Mouse (Mus musculus): ENCODE measurements around the gene Gpr161. TPM values are rescaled to one million over a fixed set of nuclear protein-coding genes. Genes with fewer than 3 reads are reported as not detected.

The Gpr161 gene
- polyA plus RNA-seq (2016; fragmentation: Nextera tagmentation; extraction: Ambion mirVana), result 2.2 and 2.3 TPM in 2 replicates

GRCm38 (mm10) chr1:165295489-165295888 is at the start of gene Gpr161:
Gene Gpr161 (plus strand): TSS chr1:165295789.
- Histone ChIP-seq H3K4me3 (replicated peaks) (no peak within 1 kb of the TSS), H3K27me3 (no peaks in the 10 kb centered on the region), H3K9ac (replicated peaks) (no peak within 1 kb of the TSS), H3K27ac (no peak within 1 kb of the TSS), H3K9me3 (no peaks in the 10 kb centered on the region), H3K4me2 (no peak within 1 kb of the TSS), H3K36me3 (peaks cover 37% of the 10 kb centered on the region; the same call in 1 of the 2 replicates), H3K4me1 (replicated peaks) (no peaks in the 10 kb centered on the region)
- WGBS, result 85% methylated on average over 1 of the region's 1 CpGs
- no peak for ATAC-seq (ENCODE audit: insufficient number of reproducible peaks, insufficient read depth, low FRiP score, low TSS enrichment, low read depth)

GRCm38 (mm10) chr1:165246587-165246986 is 49.0 kb upstream of the Gpr161 start:
- ATAC-seq (ENCODE audit: insufficient number of reproducible peaks, insufficient read depth, low FRiP score, low TSS enrichment, low read depth), result no peak
- WGBS, result 82% methylated on average over 5 of the region's 5 CpGs

GRCm38 (mm10) chr1:165247085-165247484 is 48.5 kb upstream of the Gpr161 start:
- H3K27ac ChIP-seq, result no peak overlapping the region
- no peaks in the 10 kb centered on the region for H3K36me3 ChIP-seq
- H3K9me3 ChIP-seq, result no peaks in the 10 kb centered on the region
- 50% methylated on average over 5 of the region's 5 CpGs for WGBS
- H3K9ac ChIP-seq (replicated peaks), result no peak overlapping the region
- H3K4me1 ChIP-seq (replicated peaks), result no peaks in the 10 kb centered on the region
- no peak overlapping the region for H3K4me2 ChIP-seq
- ATAC-seq (ENCODE audit: insufficient number of reproducible peaks, insufficient read depth, low FRiP score, low TSS enrichment, low read depth), result no peak
- H3K4me3 ChIP-seq (replicated peaks), result no peak overlapping the region
- no peaks in the 10 kb centered on the region for H3K27me3 ChIP-seq

More at GRCm38 (mm10) chr1:165246587-165246986, 49.0 kb upstream of the Gpr161 start:
- no peak overlapping the region for H3K9ac ChIP-seq (replicated peaks)
- H3K9me3 ChIP-seq, result no peaks in the 10 kb centered on the region
- no peak overlapping the region for H3K27ac ChIP-seq
- H3K4me2 ChIP-seq, result no peak overlapping the region
- no peaks in the 10 kb centered on the region for H3K4me1 ChIP-seq (replicated peaks)
- H3K36me3 ChIP-seq, result no peaks in the 10 kb centered on the region
- no peak overlapping the region for H3K4me3 ChIP-seq (replicated peaks)
- H3K27me3 ChIP-seq, result no peaks in the 10 kb centered on the region

GRCm38 (mm10) chr1:165247788-165248187 is 47.8 kb upstream of the Gpr161 start:
- no peak overlapping the region for H3K4me3 ChIP-seq (replicated peaks)
- H3K36me3 ChIP-seq, result no peaks in the 10 kb centered on the region
- no peak overlapping the region for H3K9ac ChIP-seq (replicated peaks)
- ATAC-seq (ENCODE audit: insufficient number of reproducible peaks, insufficient read depth, low FRiP score, low TSS enrichment, low read depth), result no peak
- no peak overlapping the region for H3K27ac ChIP-seq
- WGBS, result 88% methylated on average over 3 of the region's 3 CpGs
- H3K27me3 ChIP-seq, result no peaks in the 10 kb centered on the region
- H3K4me1 ChIP-seq (replicated peaks), result no peaks in the 10 kb centered on the region
- no peak overlapping the region for H3K4me2 ChIP-seq
- no peaks in the 10 kb centered on the region for H3K9me3 ChIP-seq

DNA sequence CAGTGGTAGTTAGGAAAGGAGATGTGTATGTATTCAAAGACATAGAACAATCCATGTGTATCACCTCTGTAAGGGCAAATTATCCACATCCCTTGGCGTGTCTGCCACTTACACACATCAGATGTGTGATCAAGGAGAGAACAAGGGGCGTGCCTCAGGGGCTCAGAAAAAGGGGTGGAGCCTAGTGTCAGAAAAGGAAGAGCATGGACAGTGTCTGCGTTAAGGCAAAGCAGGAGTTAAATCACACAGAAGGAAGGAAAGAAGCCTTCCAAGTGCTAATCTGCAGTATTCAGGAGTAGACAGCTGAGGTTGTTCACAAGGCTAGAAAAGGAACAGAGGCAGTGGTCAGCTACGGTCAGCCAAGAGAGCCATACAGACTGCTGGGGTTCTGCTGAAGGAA is 46.7 kb upstream of the Gpr161 start:
- 65% methylated on average over 4 of the region's 4 CpGs for WGBS

DNA sequence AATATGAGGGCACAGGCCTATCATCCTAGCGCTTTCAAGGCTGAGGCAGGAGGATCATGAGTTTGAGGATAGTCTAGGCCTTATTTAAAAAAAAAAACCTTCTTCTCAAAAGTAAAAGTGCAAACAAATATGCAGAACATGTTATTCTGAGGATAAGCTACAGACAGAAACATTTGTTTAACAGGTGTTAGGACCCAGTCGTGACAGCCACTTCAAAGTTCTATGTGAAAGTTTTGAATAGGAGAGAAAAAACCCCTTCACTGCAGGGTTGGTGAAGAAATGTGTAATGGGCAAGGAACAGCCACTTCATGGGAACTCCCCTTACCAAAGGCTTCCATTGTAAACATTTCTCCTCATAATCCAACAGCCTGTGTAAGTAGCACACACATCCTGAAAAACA is 45.0 kb upstream of the Gpr161 start:
- 83% methylated on average over 2 of the region's 2 CpGs for WGBS
- H3K4me2 ChIP-seq, result no peak overlapping the region
- no peak for ATAC-seq (ENCODE audit: insufficient number of reproducible peaks, insufficient read depth, low FRiP score, low TSS enrichment, low read depth)

More for the DNA sequence above, 46.7 kb upstream of the Gpr161 start:
- H3K36me3 ChIP-seq, result no peaks in the 10 kb centered on the region
- no peaks in the 10 kb centered on the region for H3K9me3 ChIP-seq
- no peak overlapping the region for H3K4me2 ChIP-seq
- H3K4me3 ChIP-seq (replicated peaks), result no peak overlapping the region
- ATAC-seq (ENCODE audit: insufficient number of reproducible peaks, insufficient read depth, low FRiP score, low TSS enrichment, low read depth), result no peak
- no peak overlapping the region for H3K27ac ChIP-seq
- no peaks in the 10 kb centered on the region for H3K4me1 ChIP-seq (replicated peaks)
- no peak overlapping the region for H3K9ac ChIP-seq (replicated peaks)
- H3K27me3 ChIP-seq, result no peaks in the 10 kb centered on the region

DNA sequence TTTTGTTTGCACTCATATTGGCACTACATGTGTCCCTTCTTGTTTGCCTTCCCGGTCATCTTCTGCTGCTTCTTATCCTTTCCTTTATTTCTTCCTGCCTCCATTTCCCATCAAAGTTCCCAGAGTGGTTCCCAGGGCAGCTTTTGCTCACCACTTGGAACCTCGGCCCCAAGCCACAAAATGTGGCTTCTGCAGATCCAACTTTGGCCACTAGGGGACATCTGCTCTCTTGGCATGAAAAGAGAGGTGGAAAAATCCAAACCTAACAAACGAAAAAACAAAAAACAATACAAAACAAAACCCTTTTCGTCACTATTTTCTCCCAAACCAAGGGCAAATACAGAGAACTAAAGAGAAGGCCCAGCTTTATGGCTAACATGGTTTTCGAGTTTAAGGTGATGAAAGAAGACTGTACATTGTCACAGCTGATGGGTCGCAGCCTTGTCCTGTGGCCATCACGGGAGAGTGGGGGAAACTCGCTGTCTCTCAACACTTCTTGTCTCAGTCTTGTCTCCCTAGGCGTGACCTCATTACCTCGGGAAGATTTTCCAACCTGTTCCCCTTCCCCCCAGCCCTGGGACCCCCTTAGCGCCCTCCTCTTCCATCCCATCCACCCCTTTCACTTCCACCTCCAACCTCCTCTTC is 43.4 kb upstream of the Gpr161 start:
- no peaks in the 10 kb centered on the region for H3K36me3 ChIP-seq
- ATAC-seq (ENCODE audit: insufficient number of reproducible peaks, insufficient read depth, low FRiP score, low TSS enrichment, low read depth), result no peak
- WGBS, result 45% methylated on average over 11 of the region's 11 CpGs
- H3K9me3 ChIP-seq, result no peaks in the 10 kb centered on the region
- no peak overlapping the region for H3K9ac ChIP-seq (replicated peaks)
- no peak overlapping the region for H3K4me3 ChIP-seq (replicated peaks)
- no peak overlapping the region for H3K27ac ChIP-seq
- H3K4me1 ChIP-seq (replicated peaks), result no peaks in the 10 kb centered on the region
- no peak overlapping the region for H3K4me2 ChIP-seq
- no peaks in the 10 kb centered on the region for H3K27me3 ChIP-seq

More for the DNA sequence above, 45.0 kb upstream of the Gpr161 start:
- H3K4me3 ChIP-seq (replicated peaks), result no peak overlapping the region
- no peak overlapping the region for H3K9ac ChIP-seq (replicated peaks)
- H3K27ac ChIP-seq, result no peak overlapping the region
- no peaks in the 10 kb centered on the region for H3K4me1 ChIP-seq (replicated peaks)
- no peaks in the 10 kb centered on the region for H3K9me3 ChIP-seq
- no peaks in the 10 kb centered on the region for H3K27me3 ChIP-seq
- H3K36me3 ChIP-seq, result no peaks in the 10 kb centered on the region

DNA sequence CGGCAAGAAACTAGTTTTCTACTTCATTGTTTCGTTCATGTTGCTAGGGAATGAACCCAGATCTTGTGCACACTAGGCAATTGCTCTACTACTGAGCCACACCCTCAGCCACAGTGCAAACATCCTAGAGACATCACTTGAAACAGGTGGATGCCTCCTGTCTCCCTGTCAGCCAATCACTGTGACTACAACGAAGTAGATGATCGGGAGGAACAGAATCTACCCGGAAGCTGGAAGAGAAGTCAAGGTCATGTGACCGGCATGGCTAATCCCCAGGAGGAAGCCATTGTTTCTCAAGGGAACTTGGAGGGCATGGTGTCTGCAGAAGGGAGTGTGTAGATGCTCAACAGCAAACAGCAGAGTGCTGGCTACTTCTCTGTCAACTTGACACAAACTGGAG is 20.6 kb upstream of the Gpr161 start:
- H3K27ac ChIP-seq, result no peak overlapping the region
- H3K27me3 ChIP-seq, result no peaks in the 10 kb centered on the region
- 88% methylated on average over 6 of the region's 6 CpGs for WGBS
- ATAC-seq (ENCODE audit: insufficient number of reproducible peaks, insufficient read depth, low FRiP score, low TSS enrichment, low read depth), result no peak
- no peak overlapping the region for H3K9ac ChIP-seq (replicated peaks)
- no peaks in the 10 kb centered on the region for H3K4me1 ChIP-seq (replicated peaks)
- H3K36me3 ChIP-seq, result no peaks in the 10 kb centered on the region
- H3K4me3 ChIP-seq (replicated peaks), result no peak overlapping the region
- H3K4me2 ChIP-seq, result no peak overlapping the region
- no peaks in the 10 kb centered on the region for H3K9me3 ChIP-seq

- peak overlapping the region; percentile 87 for H3K9ac ChIP-seq (replicated peaks)
- ATAC-seq (ENCODE audit: insufficient number of reproducible peaks, insufficient read depth, low FRiP score, low TSS enrichment, low read depth), result no peak
- no peaks in the 10 kb centered on the region for H3K9me3 ChIP-seq
- no peaks in the 10 kb centered on the region for H3K27me3 ChIP-seq
- 39% methylated on average over 10 of the region's 10 CpGs for WGBS
- H3K4me2 ChIP-seq, result peak overlapping the region; percentile 86
- H3K27ac ChIP-seq, result peak overlapping the region; percentile 95
- peaks cover 38% of the 10 kb centered on the region for H3K4me1 ChIP-seq (replicated peaks)
- no peaks in the 10 kb centered on the region for H3K36me3 ChIP-seq
- peak overlapping the region; percentile 74 for H3K4me3 ChIP-seq (replicated peaks)
Observed at GRCm38 (mm10) chr1:165280741-165281140, 14.8 kb upstream of the Gpr161 start.

DNA sequence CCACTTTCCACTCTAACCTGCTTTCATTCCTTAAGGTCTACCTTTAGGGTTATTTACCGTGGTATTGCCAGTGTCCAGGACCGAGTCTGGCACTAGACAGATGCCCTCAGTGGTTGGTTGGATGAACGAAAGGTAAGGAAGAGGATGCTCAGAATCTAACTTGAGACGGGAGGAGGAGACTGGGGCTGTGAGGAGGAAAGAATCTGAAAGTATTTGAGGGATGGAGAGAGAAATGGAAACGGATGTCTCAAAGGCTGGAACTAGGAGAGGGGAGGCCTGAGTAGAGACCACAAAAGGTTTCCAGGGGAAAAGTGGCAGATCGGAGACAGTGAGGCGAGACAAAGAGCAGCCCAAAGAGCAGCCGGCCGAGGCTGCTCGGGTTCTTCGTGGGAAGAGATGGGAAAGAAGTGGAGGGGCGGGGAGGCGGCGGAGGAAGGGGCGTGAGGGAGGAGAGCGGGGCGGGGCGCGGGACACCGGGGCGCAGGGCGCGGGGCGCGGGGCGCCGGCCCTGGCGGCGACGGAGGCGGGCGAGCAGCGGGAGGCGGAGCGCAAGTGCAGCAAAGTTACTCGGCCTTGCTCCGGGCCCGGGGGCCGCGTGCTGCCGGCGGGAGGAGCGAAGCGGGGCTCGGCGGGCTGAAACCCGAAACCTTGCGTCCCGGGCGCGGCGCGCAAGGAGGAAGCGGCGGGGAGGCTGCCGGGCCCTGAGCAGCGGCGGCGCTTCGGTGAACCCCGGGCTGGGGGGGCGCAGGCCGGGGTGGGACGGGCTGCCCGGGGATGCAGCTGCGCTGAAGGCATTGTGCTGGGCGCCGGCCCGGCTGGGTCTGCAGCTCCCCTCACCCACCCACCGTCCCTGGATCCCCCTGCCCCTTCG is 14.0 kb upstream of the Gpr161 start:
- no peaks in the 10 kb centered on the region for H3K9me3 ChIP-seq
- H3K27me3 ChIP-seq, result no peaks in the 10 kb centered on the region
- H3K4me1 ChIP-seq (replicated peaks), result peaks cover 38% of the 10 kb centered on the region
- WGBS, result under 1% methylated on average over 46 of the region's 71 CpGs
- ATAC-seq (ENCODE audit: insufficient number of reproducible peaks, insufficient read depth, low FRiP score, low TSS enrichment, low read depth), result peak; percentile 89
- peak overlapping the region; percentile 87 for H3K9ac ChIP-seq (replicated peaks)
- peak overlapping the region; percentile 95 for H3K27ac ChIP-seq
- H3K4me3 ChIP-seq (replicated peaks), result peak overlapping the region; percentile 74
- peak overlapping the region; percentile 86 for H3K4me2 ChIP-seq
- H3K36me3 ChIP-seq, result no peaks in the 10 kb centered on the region

DNA sequence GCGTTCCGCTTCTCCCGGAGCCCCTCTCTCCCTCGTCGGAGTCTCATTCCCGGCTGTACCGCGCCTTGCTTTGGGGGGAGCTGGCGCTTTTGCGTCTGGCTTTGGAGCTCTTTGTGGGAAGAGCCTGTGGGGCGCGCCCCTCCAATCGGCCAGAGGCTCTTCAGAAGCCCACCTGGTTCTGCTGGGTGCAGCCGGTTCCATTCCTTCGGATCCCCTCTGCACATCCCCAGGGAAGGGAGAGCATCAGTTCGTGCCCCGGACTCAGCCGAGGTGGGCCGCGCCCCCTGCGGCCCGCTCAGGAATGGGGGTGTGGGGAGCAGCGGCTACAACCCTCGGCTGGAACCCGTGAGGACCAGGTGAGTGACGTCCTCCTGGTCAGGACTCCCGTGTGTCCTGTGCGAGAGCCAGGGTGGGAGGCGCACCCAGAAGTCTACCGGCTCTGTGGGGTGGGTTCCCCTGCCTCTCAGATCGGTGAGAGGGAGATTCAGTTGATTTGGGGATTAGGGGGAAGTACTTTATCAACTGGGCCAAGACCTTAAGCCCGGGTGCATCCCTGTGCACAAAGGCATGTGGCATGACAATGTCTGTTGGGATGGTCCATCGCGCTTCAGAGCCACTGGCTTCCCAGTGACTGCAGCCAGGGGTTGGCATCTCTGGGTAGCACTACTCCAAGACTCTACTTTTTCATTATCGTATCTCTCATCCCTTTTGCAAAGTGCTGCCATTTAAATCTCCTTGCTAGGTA is 13.2 kb upstream of the Gpr161 start:
- peak overlapping the region; percentile 86 for H3K4me2 ChIP-seq
- 0 out of 2 replicates have a peak, but pooled peaks cover 2% of the 10 kb centered on the region for H3K36me3 ChIP-seq
- H3K4me3 ChIP-seq (replicated peaks), result peak overlapping the region; percentile 74
- H3K27ac ChIP-seq, result peak overlapping the region; percentile 95
- ATAC-seq (ENCODE audit: insufficient number of reproducible peaks, insufficient read depth, low FRiP score, low TSS enrichment, low read depth), result peak; percentile 73
- H3K9ac ChIP-seq (replicated peaks), result peak overlapping the region; percentile 87
- H3K27me3 ChIP-seq, result no peaks in the 10 kb centered on the region
- peaks cover 38% of the 10 kb centered on the region for H3K4me1 ChIP-seq (replicated peaks)
- no peaks in the 10 kb centered on the region for H3K9me3 ChIP-seq
- under 1% methylated on average over 35 of the region's 35 CpGs for WGBS
